Mouse (Mus musculus): ENCODE data around the gene Arhgef33.
"Not testable (repeated sequence)": the region's sequence is repeated elsewhere in the genome, so short reads cannot be mapped to it uniquely, and the experiment has no call there.

Arhgef33 gene

DNA sequence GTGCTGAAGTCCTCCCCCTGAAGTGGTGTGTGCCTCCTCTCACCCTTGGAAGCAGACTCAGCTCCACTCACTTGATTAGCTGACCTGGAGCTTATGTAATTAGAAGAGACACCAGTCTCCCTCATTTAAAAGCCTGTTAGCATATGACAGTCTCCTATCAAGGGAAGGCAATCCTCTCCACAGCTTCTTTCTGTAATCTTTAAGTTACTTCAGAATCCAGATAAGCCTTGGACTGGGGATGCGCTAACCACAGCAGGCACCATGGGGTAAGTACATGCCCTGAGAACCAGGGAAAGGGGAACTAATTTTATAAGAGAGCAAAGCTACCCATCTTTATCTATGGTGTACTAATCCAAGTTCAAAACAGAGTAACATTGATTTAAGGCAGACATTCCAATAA lies at the start of gene Arhgef33:
TSS of gene Arhgef33 (plus strand) at position 157 of the 400 bp plus-strand sequence.
- no peak for DNase-seq (ENCODE audit: low read depth, low spot score)

DNA sequence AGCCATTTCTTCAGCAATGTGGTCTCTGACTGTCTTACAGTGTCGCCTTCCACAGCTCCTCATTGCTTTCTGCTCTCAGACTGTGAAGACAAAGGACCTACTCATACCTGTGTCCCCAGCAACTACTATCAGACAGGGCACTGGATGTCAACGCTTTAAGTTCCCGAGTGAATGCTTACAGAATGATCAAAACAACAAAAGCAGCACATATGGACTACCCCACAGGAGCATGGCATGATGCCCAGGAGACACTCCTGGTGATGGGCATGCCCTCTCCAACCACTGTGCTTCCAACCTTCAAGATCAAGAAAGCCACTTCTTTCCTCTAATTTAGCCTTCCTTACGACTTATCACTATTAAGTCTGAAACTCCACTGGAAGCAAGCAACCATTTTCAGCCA lies 40.1 kb upstream of the Arhgef33 start:
- no peak for DNase-seq (ENCODE audit: low read depth, low spot score)

DNA sequence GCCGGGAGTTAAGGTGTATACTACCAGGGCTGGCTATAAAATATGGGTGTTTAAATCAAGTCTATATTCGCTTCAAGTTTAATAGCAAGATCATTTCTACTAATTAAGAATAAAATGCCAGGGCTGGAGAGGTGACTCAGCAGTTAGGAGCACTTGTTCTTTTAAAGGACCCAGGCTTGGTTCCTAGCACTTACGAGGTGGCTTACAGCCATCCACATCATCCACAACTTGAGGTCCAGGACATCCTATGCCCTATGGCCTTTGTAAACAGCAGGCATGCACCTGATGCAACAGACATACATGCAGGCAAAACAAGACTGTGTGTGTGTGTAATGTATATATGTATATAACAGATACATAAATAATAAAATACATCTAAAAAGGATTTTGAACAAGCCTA lies 39.1 kb upstream of the Arhgef33 start:
- no peak for DNase-seq (ENCODE audit: low read depth, low spot score)

DNA sequence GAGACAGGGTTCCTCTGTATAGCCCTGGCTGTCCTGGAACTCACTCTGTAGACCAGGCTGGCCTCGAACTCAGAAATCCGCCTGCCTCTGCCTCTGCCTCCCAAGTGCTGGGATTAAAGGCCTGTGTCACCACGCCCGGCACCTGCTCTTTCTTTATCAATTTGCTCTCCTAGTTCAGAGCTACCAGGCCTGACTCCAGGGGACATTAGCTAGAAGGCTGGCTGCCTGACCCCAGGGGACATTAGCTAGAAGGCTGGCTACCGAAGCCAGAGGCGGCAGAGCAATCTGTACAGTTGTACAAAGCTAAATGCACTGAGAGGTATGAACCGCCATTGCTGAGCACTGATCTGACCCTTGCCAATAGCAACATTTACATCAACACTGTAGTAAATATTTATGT lies 36.6 kb upstream of the Arhgef33 start:
- DNase-seq (ENCODE audit: low read depth, low spot score): not testable (repeated sequence)

DNA sequence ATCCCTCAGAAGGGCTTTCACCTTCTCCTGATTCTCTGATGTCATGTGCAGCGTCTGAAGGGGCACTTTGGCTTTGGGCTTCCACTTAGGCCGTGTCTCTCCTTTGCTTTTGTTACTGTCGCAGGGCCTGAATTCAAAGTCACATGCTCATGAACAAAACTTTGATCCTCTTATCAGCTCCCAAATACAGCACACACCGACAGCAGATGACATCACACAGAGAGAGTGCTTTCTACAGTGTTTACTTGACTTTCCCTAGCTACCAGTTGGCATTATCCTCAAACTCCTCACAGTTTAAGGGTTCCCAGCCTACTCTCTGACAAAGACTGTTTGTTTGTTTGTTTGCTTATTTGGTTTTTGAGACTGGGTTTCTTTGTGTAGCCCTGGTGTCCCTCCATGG lies 29.0 kb upstream of the Arhgef33 start:
- DNase-seq (ENCODE audit: low read depth, low spot score): no peak

DNA sequence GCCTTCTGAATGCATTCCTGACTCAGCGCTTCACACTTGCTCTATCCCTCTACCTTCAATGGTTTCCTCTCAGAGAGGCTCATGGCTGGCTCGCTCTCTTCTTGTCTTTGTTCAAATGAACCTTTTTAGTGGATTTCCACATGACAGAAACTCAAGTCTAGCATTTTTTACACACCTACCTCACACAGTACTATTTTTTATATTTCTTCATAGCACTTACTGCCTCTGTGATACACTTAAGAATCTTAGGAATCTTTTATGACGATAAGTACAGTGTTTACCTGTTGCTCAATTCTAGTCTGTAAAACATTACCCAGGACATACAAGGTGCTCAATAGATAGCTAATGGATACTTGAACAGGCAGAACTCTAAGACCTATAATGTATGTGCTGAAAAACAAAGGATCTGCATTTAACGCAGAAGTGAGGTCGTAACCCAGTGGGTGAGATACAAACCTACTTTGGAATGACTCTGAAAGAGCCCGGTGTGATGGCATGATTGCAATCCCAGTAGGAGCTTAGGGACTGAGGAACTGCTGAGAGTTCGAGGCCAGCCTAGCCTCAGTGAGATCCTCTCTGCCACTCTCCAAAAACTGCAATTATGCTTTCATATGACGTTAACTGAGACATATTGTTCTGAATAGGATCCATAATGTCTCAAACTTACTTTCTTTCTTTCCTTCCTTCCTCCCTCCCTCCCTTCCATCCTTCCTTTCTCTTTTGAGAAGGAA lies 27.7 kb upstream of the Arhgef33 start:
- no peak for DNase-seq (ENCODE audit: low read depth, low spot score)

DNA sequence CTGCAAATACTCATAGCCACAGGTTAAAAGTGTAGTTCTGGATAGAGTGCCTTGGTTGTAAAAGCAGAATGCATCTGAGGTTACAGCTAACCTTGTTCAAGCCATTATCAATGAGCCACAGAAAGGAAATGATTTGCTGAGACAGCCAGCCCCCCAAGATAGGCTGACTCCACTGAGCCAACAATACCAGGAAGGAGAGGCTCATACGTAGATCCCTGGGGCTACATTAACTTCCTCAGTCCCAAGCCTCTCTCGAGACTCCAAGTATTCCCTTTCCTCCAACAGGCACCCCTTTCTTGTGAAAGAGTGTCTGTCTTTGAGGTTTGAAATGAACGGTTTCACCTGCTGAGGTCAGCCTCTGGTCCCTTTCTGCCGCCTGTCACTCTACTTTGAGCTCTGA lies 22.8 kb upstream of the Arhgef33 start:
- DNase-seq (ENCODE audit: low read depth, low spot score): no peak

DNA sequence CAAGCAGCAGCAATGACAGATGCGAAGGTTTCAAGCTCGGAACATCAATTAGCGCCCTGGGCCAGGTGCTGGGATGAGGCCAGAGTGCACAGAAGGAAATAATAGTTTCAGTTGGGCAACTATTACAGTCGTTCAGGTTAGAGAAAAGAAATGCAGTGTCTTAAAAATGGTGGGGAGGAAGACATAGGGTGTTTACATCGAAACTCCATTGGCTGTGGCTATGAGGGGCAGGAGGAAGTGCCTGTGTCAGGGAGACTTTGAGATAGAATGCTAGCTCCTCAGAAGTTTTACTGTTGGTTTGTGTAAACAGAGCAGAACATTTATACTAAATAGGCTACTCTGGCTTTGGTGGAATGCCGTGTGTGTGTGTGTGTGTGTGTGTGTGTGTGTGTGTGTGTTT lies 19.2 kb upstream of the Arhgef33 start:
- no peak for DNase-seq (ENCODE audit: low read depth, low spot score)

DNA sequence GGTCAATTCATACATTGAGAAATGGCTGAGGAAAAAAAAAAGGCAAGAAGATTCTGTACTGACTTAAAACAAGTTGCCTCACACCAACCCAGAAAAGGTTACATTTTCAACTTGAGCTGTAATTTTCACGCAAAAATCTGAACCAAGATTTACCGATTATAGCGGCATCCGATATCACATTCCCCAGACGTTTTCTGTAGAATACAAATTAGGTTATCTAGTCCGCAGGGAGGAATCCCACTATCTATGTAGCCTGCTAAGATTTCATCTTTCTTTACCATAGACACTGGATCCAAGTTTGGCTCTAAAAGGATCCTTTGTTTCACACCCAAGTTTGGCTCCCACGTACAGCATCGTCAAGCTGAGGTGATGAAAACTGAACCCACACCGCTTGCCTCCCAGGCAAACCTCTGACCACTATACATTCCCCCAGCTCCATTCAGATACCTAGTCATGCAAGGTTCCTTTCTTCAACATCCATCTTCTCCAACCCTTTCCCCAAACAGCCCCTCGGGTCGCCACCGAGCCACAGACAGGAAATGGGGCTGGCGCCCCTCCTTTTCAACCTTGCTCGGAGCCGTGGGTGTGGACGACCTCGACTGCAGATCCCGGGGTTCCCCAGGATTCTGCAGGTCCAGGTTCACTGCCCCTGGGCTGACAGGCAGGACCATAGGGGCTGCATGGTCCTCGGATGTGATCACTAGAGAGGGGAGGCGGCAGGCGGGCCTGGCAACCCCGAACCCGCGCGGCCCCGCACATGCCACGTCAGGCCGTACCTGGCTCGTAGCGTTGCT lies 17.7 kb upstream of the Arhgef33 start:
- DNase-seq (ENCODE audit: low read depth, low spot score): peak; percentile 6

DNA sequence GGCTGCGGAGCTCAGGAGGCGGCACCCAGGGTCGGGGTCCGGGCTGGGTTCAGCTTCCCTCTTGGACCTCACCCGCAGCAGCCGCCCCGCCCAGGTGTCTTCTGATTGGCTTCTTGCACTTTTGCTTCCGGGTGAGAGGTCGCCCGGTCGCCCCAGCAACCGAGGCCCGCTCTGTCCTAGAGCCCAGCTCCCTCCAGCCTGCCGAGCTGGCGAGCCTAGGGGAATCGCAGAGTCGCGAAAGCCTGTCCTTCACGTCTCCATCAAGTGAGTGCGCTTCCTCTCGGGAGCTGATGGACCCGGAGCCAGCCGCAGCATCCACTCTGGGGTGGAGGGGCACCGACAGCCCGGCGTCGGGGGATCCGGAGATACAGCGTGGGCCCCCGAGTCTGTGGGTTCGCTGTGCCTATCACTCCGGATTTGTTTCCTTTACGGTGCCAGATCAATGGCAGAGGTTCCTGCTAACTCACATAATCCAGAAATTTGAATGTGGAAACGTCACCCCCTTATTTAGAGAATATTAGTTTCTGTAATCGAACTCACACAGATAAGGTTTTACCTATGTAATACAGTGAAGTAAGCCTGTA lies 17.0 kb upstream of the Arhgef33 start, which contains the start of the genes Morn2 and Dhx57:
TSS of gene Morn2 (plus strand) at position 130 of the 584 bp plus-strand sequence.
TSS of gene Dhx57 (minus strand) at position 403 of the 584 bp plus-strand sequence.
- peak; percentile 95 for DNase-seq (ENCODE audit: low read depth, low spot score)

DNA sequence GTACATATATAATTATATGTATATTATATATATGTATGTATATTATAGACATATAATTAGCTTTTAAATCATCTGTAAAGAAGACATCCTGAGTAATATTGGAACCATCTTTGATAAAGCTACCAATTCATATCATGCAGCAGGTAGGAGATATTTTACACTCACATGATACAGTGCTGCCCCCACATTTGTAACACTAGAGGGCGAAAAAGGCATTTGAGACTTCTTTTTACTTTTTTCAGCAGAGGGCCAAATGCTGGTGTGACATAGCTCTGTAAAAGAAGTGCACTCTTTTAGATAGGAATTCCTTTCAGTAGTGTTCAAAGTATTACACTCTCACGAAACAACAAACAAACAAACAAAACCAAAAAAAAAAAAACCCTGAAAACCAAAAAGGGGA lies 16.1 kb upstream of the Arhgef33 start:
- DNase-seq (ENCODE audit: low read depth, low spot score): peak; percentile 73

DNA sequence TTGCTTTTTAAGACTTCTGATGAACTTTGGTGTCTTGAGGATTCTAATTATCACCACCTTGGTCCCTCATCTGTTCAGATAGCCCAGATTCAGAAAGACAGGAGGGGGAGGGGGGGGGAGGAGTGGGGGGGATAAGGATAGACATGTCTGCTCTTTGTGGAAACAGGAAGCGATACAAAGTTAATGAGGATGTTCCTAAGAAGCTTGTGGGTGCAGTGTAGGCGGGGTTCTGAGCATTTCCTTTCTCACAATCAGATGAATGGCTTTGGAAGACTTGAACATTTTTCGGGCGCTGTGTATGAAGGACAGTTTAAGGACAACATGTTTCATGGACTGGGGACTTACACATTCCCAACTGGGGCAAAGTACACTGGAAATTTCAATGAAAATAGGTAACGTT lies 11.9 kb upstream of the Arhgef33 start:
- no peak for DNase-seq (ENCODE audit: low read depth, low spot score)

DNA sequence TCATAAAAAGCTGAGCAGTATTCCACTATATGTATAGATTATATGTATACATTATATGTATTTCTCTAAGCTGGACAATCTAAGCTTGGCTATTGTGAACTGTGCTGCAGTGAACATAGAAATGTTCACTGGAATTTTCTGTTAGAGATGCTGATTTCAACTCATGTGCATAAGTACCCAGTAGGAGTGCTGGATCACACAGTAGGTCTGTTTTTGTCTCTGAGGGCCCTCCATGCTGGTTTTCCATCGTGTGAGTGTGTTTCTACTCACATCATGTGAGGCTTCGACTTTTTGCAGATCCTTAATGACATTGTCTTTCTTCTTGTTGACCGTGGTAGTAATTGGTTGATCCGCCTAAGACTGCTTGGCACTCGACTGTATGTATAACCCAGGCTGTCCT lies 8.4 kb upstream of the Arhgef33 start:
- no peak for DNase-seq (ENCODE audit: low read depth, low spot score)

DNA sequence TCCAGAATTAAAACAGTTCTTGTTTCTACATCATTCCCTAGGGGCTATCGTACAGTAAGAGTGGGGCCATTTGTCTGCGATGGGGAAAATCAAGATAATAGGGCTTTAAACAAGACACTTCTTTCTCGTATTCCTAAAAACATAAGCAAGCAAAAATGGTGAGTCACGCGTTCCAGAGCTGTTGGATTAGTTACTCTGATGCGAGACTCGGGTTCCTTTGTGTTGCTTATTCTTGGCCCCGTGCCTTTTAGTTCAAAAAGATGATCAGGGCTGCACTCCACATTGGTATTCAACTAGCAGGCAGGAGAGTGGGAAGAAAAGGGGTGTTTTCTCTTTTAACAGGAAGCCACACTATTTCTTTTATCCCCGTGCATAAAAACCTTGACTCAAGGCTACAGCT lies 4.6 kb downstream of the Arhgef33 start:
- no peak for DNase-seq (ENCODE audit: low read depth, low spot score)

DNA sequence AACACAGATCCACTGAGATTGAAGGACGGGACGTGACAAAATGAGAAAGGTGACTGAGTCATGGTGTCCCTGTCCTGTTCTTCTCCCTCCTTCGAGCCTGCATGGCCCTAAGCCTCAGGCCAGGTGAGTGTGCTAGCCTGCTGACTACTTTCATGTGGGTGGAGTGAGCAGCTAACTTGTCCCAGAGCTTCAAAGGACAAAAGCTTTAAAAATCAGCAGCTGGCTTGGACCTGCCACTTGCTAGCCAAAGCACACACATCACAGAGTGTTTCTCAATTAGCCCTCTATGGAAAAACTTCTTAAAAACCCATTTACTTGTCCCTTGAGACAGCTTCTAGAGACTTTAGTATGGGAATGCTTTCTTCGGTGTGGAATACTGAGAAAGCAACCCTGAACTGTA lies 5.2 kb downstream of the Arhgef33 start:
- DNase-seq (ENCODE audit: low read depth, low spot score): no peak

DNA sequence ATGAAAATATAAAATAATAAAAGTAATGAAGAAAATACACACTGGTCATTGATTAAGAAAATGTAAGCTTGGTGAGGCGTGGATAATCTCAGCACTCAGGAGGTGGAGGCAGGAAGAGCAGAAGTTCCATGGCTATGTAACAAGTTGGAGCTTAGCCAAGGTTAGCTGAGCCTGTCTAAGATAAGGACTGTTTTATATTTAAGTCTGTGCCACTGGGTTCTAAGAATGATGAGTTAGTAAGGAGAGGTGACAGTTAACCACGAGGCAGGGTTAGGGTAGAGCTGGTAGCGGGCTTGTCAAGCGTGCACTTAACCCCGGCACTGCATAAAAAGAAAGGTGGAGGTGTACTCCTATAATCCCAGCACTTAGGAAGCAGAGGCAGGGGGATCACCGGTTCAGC lies 15.0 kb downstream of the Arhgef33 start:
- DNase-seq (ENCODE audit: low read depth, low spot score): no peak

DNA sequence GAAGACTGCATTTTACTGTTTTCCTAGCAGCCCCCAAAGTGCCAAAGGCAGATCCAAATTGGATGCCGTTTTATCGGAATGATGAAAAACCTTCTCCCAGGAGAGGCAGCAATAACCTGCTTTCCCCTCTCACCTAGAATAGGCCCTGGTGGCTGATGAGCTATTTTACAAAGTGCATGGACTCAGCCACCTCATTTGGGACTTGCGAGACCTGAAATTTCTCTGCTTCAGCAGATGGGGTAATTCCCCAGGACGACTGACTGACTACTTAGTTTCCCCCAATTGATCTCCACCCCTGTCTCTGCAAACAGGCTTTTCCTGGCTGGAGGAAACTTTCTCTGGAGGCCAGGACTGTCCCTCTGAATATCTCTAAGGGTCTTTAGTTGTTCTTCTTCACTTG lies 15.8 kb downstream of the Arhgef33 start:
- DNase-seq (ENCODE audit: low read depth, low spot score): peak; percentile 20

DNA sequence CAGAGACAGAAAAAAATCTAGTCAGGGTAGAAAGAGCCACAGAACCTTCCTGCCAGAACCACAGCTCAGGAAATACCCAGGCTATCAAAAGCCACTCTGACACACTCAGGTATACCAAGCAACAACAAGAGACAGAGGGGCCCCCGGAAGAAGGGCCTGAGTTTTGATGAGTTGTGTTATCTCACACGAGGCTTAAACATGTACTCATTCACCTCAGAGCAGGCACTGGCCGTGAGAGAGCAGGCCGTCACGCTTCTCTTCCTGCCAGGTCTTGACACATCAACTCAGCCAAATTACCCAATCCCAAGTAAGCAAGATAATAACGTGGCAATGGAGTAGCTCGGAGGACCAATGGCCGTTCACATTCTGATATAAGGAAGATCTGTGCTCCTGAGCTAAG lies 16.5 kb downstream of the Arhgef33 start:
- DNase-seq (ENCODE audit: low read depth, low spot score): peak; percentile 72

DNA sequence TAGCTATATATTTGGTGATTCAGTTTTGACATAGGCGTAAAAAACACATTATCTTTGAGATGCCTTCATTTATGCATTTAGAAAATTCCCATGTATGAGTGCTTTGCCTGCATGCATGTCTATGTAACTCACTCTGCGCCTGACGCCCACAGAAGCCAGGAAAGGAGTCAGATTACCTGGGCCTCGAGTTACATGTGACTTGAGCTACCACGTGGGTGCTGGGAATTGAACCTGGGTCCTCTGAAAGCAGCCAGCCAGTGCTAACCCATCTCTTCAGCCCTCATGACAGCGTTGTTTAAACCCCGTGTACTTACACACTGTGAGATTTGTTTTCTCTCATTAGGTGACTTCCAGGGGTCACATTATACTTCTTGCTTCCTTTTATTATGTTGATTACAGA lies 17.3 kb downstream of the Arhgef33 start:
- no peak for DNase-seq (ENCODE audit: low read depth, low spot score)

DNA sequence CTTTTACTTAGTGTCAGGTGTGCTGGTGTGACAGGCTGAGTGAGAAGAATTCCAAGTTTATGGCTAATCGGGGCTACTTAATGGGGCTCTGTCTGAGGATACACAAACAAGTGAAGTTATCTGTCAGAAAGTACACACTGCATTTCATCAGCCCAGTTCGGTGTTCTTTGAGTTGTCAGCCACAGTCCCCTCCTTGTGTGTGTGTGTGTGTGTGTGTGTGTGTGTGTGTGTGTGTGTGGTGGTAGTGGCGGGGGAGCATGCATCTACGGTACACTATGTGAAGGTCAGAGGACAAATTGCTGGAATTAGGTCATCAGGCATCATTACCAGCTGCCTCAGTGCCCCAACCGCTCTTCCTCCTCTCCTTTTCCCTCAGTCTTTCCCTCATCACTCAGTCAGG lies 18.2 kb downstream of the Arhgef33 start:
- no peak for DNase-seq (ENCODE audit: low read depth, low spot score)

DNA sequence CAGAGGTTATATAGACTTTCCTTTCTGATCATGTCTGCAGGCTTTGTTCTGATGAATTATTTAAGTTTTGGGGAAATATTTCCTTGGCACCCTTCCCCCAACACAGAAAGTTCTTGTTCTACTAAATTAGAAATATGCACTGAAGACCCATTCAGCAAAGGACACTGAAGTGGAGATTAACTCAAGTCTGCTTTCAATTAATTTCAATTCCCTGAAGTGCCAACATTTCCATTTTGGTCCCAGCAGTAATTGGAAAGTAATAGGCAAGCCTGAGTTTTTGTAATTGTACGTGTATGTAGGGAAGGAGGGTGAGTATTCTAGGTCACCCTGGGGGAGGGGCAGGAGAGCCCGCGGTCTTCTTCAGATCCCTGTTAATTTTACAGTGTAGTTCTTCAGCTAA lies 19.2 kb downstream of the Arhgef33 start:
- DNase-seq (ENCODE audit: low read depth, low spot score): no peak

DNA sequence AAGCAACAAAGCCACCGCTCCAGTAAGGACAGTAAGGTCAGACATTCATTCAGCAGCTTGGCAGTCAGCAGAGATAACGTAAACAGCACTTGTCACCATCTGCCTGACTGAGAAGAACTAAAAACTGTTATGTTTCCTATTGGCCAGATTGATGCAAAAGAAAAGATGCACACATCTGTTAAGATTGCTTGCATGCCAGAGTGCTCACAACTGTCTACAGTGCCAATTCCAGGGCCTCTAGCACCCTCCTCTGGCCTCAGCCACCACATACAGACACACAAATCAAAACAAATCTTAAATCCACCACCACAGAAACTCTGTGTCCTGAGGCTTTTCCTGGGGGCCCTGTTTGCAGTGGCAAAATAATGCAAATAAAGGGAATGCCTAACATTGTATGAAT lies 25.2 kb downstream of the Arhgef33 start:
- peak; percentile 60 for DNase-seq (ENCODE audit: low read depth, low spot score)

DNA sequence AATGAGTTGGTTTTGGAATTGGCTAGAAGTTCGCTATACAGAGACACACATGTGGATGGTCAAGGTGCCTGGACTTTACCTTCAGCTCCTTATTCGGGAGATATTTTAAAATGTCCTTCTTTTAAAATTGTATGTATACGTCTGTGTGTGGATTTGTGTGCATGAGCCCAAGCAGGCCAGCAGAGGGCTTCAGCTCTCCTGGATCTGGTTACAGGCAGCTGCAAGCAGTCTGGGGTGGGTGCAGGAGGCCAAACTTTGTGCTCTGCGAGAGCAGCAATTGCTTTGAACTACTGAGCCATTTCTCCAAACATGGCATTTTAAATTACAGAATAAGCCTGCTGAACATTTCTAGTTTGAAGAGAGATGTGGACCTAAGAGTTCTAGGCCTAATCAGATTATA lies 38.1 kb downstream of the Arhgef33 start:
- peak; percentile 31 for DNase-seq (ENCODE audit: low read depth, low spot score)

Data from CD4-positive, CD25-positive, alpha-beta regulatory T cell, adult 2 months (primary cell).